Mouse (Mus musculus) brown adipose tissue, adult 24 weeks (tissue): ENCODE data around the gene Ifitm10. TPM values are rescaled to one million over a fixed set of nuclear protein-coding genes. Genes with fewer than 3 reads are reported as not detected.

Experiments used
- H3K27ac ChIP-seq: fragments of 200-500 bp; replicated peaks from 2 replicates; pipeline ENCODE4 v1.5.1; 2012; ENCODE audit warnings: low read depth, mild to moderate bottlenecking, low read length
- H3K4me1 ChIP-seq: fragments of 200-500 bp; 2 replicates; pipeline ENCODE4 v1.6.1; 2012; ENCODE audit warnings: low read length, mixed read lengths; ENCODE audit not compliant: control insufficient read depth, insufficient read depth, insufficient read length
- H3K4me3 ChIP-seq: fragments of 200-500 bp; 2 replicates; pipeline ENCODE4 v1.5.1; 2012; ENCODE audit warnings: low read depth, mild to moderate bottlenecking, low read length, moderate library complexity; ENCODE audit not compliant: insufficient read depth
- polyA plus RNA-seq: library from polyadenylated mRNA; stranded (reverse); fragments of >200 nt; gene quantifications from 2 replicates; pipeline ENCODE4 v1.2.4, GENCODE M21; 2012; ENCODE audit not compliant: missing spikeins, insufficient read depth, insufficient read length

Gene Ifitm10
- polyA plus RNA-seq, 1 experiment, result 1.5 TPM

DNA sequence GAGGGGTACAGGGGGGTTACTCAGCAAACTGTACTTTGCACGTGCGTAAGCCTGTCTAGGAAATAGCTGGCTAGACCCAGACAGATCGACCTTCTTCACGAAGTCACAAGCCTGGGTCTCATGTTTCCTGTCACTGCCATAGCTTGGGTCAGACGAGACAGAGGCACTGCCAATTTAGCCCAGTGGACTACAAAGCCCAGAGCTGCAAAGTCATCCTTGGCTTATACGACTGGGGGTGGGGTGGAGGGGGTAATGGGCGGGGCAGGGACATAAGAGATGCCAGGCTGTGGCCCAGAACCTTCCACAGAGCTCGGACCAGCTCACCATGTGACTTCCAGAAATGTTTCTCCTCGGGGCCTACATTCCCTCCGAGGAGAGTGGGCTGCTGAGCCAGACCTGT lies 10.8 kb upstream of the Ifitm10 start:
- H3K4me3 ChIP-seq, result peak overlapping the region; percentile 24
- H3K27ac ChIP-seq, result peak overlapping the region; percentile 65
- peaks cover 12% of the 10 kb centered on the region for H3K4me1 ChIP-seq

DNA sequence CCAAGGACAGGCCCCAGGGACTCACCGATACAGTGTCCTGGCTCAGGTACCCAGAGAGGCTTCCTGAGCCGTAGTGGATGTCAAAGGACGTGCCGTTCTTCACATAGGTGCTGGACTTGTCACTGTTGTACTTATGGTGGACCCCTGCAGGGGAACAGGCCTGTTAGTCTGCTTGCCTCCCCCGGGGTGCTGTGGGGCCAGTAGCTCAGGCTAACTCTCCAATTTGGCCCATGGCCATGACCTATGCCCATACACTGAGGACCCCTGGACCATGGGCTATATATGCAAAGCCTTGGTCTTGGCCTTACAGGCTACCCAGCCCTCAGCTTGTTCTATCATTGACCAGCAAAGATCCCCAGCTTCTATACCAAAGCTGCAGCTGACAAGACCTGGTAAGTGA lies 9.0 kb upstream of the Ifitm10 start, which contains the start of gene Gm49369:
Gene Gm49369 (minus strand): TSS at position 101 of the 400 bp plus-strand sequence.
- H3K27ac ChIP-seq, result no peak within 1 kb of the TSS
- peaks cover 12% of the 10 kb centered on the region for H3K4me1 ChIP-seq
- H3K4me3 ChIP-seq, result no peak within 1 kb of the TSS

DNA sequence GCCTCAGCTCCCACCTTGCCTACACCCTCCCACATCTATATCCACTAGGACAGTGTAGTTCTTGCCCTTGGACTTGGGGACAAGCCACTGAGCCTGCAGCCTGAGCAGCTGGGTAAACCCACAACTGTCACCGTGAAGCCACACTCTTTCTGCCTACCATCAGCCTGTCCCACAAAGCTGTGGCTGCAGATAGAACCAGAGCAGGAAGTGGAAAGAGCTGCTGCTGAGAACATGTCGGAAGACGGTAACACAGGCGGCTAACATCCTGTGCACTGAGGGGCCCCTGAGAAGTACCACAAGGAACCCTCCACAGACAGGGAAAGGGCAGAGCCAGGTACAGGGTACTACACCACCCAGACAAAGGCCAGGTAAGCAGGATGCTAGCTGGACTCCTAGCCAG lies 7.6 kb upstream of the Ifitm10 start:
- Histone ChIP-seq H3K4me1 (peaks cover 11% of the 10 kb centered on the region), H3K4me3 (no peak overlapping the region), H3K27ac (no peak overlapping the region)

DNA sequence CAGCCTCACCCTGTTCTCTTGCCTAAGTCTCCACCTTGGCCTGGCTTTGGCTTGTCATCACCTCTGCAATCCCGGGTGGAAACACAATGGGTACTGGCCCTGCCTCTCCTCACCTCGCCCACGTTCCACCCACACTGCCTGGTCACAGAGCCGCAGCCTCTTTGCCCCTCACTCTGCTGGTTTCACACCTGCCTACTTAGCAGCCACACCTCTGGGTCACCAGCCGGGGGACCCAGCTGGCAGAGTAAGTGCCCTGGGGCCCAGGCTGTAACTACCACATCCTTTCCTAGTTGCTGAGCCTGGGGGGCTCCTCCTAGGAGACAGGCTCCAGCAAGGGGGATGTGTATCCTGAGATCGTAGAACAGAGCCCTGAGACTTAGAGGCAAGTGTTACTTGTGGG lies 5.6 kb upstream of the Ifitm10 start:
- Histone ChIP-seq H3K27ac (no peak overlapping the region), H3K4me1 (peaks cover 4% of the 10 kb centered on the region; the same call in 1 of the 2 replicates), H3K4me3 (no peak overlapping the region)

DNA sequence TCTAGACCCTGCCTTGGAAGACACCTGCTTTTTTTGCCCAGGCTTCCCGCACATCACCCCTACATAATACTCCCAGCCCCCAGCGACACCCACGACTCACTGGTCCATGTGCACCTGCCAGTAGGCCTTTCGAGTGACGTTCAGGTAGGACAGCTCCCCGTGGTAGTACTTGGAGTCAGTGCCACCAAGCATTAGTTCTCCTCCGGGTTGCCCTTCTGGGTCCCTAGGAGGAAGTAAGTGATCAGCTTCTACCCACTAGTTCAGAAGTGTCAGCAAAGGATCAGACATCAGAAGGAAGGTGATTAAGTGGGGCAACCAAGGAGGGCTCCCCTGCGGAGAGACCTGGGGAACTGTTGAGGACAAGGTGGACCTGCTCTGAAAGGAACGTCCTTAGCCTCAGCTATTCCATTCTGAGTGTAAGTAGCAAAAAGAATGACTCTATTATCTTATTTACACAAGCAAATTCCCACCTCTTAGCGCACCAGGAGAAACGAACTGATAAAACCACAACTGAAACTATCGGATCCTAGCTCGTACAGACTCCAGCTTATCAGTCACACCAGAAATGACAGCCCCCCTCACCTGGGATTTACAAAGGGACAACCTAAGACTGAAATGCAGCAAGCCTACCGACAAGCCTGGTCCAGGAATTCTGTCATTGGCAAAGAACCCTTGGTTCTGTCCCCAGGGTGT lies 3.8 kb upstream of the Ifitm10 start:
- H3K4me3 ChIP-seq, result no peak overlapping the region

DNA sequence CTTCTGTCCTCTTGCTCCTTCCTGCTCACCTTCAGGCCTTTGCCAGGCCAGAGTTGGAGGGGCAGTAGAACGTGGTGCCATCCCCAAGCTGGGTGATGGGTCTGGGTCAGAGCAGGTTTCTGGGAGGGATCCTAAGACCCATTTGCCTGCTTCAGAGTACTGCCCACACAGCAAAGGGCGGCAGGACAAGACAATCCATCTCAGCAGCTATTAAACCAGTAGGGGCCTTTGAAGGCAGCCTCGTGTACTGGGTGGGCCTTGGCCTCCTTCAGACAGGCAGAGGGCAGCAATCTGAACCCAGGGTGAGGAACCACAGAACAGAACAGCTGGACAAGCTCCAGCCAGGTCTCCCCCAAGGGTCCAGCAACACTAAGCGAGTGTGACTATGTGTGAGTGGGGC lies 2.5 kb upstream of the Ifitm10 start:
- no peak overlapping the region for H3K4me3 ChIP-seq
- peaks cover 4% of the 10 kb centered on the region; the same call in 1 of the 2 replicates for H3K4me1 ChIP-seq
- no peak overlapping the region for H3K27ac ChIP-seq

More for the DNA sequence above, 3.8 kb upstream of the Ifitm10 start:
- no peak overlapping the region for H3K27ac ChIP-seq
- peaks cover 4% of the 10 kb centered on the region; the same call in 1 of the 2 replicates for H3K4me1 ChIP-seq

DNA sequence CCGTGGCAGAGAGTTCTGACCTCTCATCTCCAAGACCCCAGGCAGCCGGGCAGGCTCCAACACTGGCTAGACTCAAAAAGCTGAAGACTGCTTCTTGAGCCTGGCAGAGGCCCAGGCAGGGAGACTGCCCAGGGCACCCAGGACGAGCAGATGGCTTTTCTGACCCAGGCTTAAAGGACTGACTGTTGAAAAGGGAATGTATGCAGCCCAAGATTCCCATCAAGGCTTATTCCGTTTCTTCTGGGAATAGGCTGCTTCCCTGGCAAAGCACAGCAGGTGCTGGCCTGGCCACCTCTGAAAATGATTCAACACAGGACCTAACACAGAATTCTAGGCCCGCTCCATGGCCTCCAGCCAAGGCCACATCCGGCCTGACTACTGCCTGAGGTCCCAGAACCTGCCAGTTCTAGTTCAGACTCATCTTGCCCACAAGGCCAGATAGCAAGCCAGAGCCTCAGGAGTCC lies 1.7 kb upstream of the Ifitm10 start:
- no peak overlapping the region for H3K27ac ChIP-seq

DNA sequence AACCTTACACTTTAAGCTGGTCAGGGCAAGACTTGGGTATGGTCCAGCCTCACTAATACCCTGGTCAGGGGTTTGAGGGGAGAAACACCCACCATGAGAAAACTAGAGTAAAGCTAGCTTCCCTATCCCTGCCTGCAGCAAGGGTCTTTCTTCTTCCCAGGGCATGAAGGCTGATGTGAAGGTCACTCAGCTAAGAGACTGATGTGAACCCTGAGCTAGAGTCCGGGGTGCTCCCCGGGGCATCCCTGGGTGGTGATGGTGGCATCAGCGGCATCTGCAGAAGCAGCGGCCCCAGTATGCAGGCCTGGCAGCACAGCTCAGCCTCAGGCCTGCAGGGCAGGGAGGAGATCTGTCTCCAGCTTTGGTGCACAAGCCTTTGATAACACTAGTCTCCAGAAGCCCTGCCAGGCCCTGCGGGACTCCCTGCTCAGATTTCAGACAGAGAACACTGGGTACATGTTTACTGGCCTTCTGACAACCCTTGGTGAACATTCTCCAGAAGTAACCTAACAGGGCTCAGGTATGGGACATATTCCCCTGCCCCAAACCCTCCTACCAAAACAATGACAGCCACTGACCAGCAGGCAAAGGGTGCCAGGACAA lies 961 bp upstream of the Ifitm10 start:
- Histone ChIP-seq H3K27ac (no peak overlapping the region), H3K4me1 (peaks cover 6% of the 10 kb centered on the region), H3K4me3 (no peak overlapping the region)

More for the DNA sequence above, 1.7 kb upstream of the Ifitm10 start:
- Histone ChIP-seq H3K4me1 (peaks cover 4% of the 10 kb centered on the region; the same call in 1 of the 2 replicates), H3K4me3 (no peak overlapping the region)

DNA sequence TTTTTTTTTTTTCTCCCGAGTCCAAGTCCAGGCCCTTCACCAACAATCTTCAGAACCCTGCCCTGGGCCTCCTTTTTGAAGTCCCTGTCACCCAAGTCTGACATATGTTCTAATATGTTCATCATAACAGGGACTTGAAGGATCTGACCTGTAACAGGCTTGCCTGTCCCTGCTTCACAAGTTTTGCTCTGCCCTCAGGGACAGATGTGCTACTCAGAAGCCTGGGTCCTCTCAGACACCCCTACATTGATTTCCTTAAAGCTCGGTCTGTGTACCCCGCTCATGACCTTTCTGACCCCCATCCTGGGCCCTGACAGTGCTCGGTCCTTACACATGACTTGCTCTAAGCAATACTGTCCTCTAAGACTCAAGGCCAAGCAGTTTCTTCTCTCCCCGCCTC lies 514 bp downstream of the Ifitm10 start:
- H3K4me1 ChIP-seq, result peaks cover 7% of the 10 kb centered on the region
- no peak overlapping the region for H3K4me3 ChIP-seq
- H3K27ac ChIP-seq, result no peak overlapping the region

DNA sequence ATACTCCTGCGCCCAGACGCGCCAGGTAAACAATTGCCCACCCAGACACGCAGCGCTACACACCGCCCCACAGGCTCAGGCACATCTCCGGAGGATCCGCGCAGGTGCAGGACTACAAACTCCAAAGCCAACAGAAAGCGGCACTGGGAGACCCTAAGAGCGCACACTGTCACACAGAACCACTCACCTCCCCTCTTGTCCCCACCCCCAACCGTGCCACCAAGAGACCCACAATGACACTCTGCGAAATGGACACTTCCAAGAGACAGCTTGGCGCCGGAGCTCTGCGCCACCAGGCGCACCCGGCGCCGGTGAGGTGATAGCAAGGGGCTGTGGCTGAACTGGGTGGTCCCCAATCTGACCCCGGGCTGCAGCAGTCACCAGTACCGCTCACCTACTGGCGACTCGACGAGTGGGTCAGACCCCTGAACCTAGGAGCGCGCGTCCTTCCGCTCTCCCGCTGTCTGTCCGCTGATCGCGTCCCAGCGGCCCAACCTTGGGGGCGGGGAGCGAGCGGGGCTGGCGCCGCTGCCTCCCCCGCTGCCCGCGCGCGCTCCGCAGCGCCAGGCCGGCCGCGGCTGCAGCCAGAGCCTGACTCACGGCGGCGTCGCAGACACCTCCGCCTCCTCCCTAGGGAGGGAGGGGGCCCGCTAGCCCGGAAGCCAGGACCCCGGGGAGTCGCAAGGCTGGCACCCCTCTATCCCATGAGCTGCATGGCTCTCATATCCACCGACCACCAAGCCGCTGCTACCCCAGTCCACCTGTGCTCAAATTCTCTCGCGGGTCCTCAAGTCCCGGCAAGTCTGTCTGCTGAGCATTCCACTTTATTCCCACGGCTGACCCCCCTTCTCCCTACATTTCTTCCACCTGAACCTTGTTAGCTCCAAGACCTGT lies 1.5 kb downstream of the Ifitm10 start:
- Histone ChIP-seq H3K4me1 (peaks cover 7% of the 10 kb centered on the region), H3K27ac (no peak overlapping the region), H3K4me3 (peak overlapping the region; percentile 63)

DNA sequence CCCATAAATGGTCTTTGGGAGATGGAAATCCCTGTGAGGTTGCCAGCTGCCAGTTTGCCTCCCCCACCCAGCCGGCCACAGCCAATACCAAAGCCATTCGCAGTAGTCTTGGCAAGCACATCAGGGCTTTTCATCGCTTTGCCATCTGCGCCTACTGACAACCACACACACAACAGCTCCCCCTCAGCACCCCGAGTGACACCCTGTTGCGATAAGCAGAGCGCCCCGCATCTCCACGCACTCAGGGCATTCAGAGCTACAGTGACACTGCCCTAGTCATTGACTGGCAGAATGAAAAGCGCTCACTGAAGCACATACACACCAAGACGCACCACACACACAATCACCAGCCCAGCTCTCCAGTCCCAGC lies 2.2 kb downstream of the Ifitm10 start:
- no peak overlapping the region for H3K27ac ChIP-seq
- peak overlapping the region; percentile 63 for H3K4me3 ChIP-seq
- peaks cover 7% of the 10 kb centered on the region for H3K4me1 ChIP-seq

DNA sequence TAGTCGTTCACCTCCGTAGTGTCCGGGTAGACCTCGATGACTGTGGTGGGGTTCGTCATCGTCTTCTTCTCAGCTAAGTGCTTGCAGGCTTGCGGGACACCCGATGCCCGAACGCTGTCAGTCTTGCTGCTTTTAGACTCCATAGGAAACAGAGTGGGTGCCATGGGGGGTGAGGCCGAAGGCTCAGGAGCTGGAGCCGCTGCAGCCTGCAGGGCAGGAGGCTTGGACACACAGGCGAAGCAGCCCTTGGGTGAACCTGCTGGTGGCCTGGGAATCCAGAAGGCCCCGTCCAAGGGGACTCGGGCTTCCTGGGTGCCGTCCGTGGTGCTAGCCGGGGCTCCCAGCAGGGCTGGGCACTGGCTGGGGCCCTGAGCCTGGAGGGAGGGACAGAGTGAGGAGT lies 2.6 kb downstream of the Ifitm10 start:
- H3K27ac ChIP-seq, result no peak overlapping the region
- H3K4me1 ChIP-seq, result peaks cover 6% of the 10 kb centered on the region
- H3K4me3 ChIP-seq, result no peak overlapping the region

DNA sequence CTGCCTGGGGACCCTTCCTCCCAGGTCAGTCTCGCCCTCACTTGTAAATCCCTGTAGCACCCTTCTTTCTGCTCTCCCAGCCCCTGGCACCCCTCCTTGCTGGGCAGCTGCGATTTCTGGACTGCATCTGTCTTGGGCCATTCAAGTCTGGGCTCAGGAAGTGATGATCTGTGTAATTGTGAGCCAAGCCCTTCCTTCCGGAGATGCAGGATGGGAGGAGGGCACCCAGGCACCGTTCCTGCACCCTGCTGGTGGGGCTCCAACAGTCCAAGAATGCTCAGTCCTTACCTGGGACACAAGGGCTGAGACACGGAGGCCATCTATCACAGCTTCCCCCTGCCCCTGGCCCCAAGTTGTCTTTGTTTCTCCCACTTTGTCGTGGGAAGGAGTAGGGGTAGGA lies 3.7 kb downstream of the Ifitm10 start:
- peaks cover 4% of the 10 kb centered on the region for H3K4me1 ChIP-seq
- H3K4me3 ChIP-seq, result no peak overlapping the region
- no peak overlapping the region for H3K27ac ChIP-seq

DNA sequence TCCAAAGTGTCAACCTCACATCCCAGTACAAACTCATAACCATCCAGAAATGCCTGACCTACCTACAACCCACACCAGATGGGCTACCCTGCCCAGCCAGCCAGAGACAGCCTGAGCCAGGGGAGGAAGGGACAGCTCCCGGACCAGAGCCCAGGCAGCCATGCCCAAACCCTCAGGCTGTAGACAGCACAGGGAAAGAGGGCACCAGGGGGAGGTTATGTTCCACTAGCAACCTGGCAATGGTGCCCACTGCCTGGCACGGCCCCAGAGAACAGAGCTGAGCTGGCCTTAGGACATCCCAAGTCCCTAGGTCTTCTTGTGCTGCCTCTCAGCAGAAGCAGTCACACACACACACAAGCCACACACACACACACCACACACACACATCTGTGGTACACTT lies 4.7 kb downstream of the Ifitm10 start:
- H3K27ac ChIP-seq, result no peak overlapping the region
- no peak overlapping the region for H3K4me3 ChIP-seq

DNA sequence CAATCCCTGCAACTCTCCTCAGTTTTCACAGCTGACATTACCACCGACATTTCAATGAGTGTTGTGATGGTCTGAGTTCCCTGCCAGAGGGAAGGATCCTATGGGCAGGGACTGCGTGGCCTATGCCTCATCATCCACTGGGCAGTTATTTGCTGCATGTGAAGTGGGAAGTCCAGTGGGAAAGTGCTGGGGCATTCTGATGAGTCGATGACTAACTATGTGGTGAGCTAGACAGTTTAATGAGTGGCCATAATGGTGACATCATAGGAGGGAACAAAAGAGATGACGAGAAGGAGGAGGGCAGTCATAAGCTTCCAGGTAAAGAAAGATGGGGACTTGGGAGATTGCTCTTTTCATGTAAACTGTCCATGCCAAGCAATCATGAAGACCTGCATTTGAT lies 10.4 kb downstream of the Ifitm10 start:
- Histone ChIP-seq H3K4me3 (no peak overlapping the region), H3K27ac (no peak overlapping the region), H3K4me1 (no peaks in the 10 kb centered on the region)

More for the DNA sequence above, 4.7 kb downstream of the Ifitm10 start:
- H3K4me1 ChIP-seq, result peaks cover 4% of the 10 kb centered on the region
